Mouse (Mus musculus) stomach, embryonic 16.5 days (tissue): Measurements from ENCODE around the gene Ccdc47. TPM values are rescaled to one million over a fixed set of nuclear protein-coding genes. Genes with fewer than 3 reads are reported as not detected.
A peak's percentile ranks its signal among the peaks of the same experiment; 100 is the strongest.

Experiments used
- ATAC-seq: fragments of 200-750 bp; cut with Nextera tagmentation; 2 replicates; pipeline ENCODE4 v1.8.0; 2017; ENCODE audit warnings: moderate number of reproducible peaks, moderate TSS enrichment; ENCODE audit not compliant: insufficient read depth, low FRiP score
- H3K27ac ChIP-seq: fragments of 300-500 bp; sonication (generic); 2 replicates; pipeline ENCODE4 v1.5.1; 2014; ENCODE audit warnings: low read length
- H3K27me3 ChIP-seq: fragments of 300-500 bp; sonication (generic); 2 replicates; pipeline ENCODE4 v1.6.1; 2014; ENCODE audit warnings: low read length, control low read depth, mixed read lengths; ENCODE audit not compliant: control insufficient read depth, insufficient read depth
- H3K36me3 ChIP-seq: fragments of 300-500 bp; sonication (generic); 2 replicates; pipeline ENCODE4 v1.6.1; 2014; ENCODE audit warnings: low read length; ENCODE audit not compliant: control insufficient read depth, insufficient read depth
- H3K4me1 ChIP-seq: fragments of 300-500 bp; sonication (generic); 2 replicates; pipeline ENCODE4 v1.6.1; 2014; ENCODE audit warnings: low read length, control low read depth, mixed read lengths; ENCODE audit not compliant: control insufficient read depth, insufficient read depth
- H3K4me2 ChIP-seq: fragments of 300-500 bp; sonication (generic); 2 replicates; pipeline ENCODE4 v1.6.1; 2014; ENCODE audit warnings: low read depth, low read length, mixed read lengths
- H3K4me3 ChIP-seq: fragments of 300-500 bp; sonication (generic); replicated peaks from 2 replicates; pipeline ENCODE4 v1.5.1; 2014; ENCODE audit warnings: mild to moderate bottlenecking, low read length
- H3K9ac ChIP-seq: fragments of 300-500 bp; sonication (generic); 2 replicates; pipeline ENCODE4 v1.6.1; 2014; ENCODE audit warnings: low read length
- H3K9me3 ChIP-seq: fragments of 300-500 bp; sonication (generic); replicated peaks from 2 replicates; pipeline ENCODE4 v1.6.1; 2016; ENCODE audit warnings: low read length, control low read depth; ENCODE audit not compliant: control insufficient read depth
- WGBS: fragments of 180-500 bp; shearing (Covaris S2); extraction: QIAGEN DNeasy Blood & Tissue Kit; methylation state at CpG from one replicate; pipeline ENCODE4 v1.1.7; 2014; 5-methylcytosine and 5-hydroxymethylcytosine counted together
- polyA plus RNA-seq: library from polyadenylated mRNA; unstranded; fragments of >200 nt; fragmentation: Nextera tagmentation; extraction: Ambion mirVana; gene quantifications from 2 replicates; pipeline ENCODE4 v1.2.1, GENCODE M21; 2015

Ccdc47 gene
- polyA plus RNA-seq, 1 experiment from 2014 or later: 100 TPM

GRCm38 (mm10) chr11:106192657-106193370 is 23.3 kb downstream of the Ccdc47 start:
- WGBS: 8% methylated on average over 19 of the region's 19 CpGs
- no peak for ATAC-seq

GRCm38 (mm10) chr11:106192241-106192640 is 23.9 kb downstream of the Ccdc47 start:
- no peaks in the 10 kb centered on the region for H3K36me3 ChIP-seq
- no peaks in the 10 kb centered on the region for H3K9me3 ChIP-seq
- H3K27ac ChIP-seq: no peak overlapping the region
- ATAC-seq: no peak
- H3K4me3 ChIP-seq: peak overlapping the region; percentile 85
- WGBS: 75% methylated on average over 5 of the region's 5 CpGs
- peaks cover 5% of the 10 kb centered on the region; the same call in 1 of the 2 replicates for H3K4me1 ChIP-seq
- H3K4me2 ChIP-seq: peak overlapping the region; percentile 72
- H3K9ac ChIP-seq: no peak overlapping the region
- H3K27me3 ChIP-seq: no peaks in the 10 kb centered on the region

More at GRCm38 (mm10) chr11:106192657-106193370, 23.3 kb downstream of the Ccdc47 start:
- no peaks in the 10 kb centered on the region for H3K9me3 ChIP-seq
- peak overlapping the region; percentile 85 for H3K4me3 ChIP-seq
- peaks cover 5% of the 10 kb centered on the region; the same call in 1 of the 2 replicates for H3K36me3 ChIP-seq
- peak overlapping the region; percentile 87 for H3K9ac ChIP-seq
- peaks cover 5% of the 10 kb centered on the region; the same call in 1 of the 2 replicates for H3K4me1 ChIP-seq
- H3K27ac ChIP-seq: peak overlapping the region; percentile 91
- H3K27me3 ChIP-seq: no peaks in the 10 kb centered on the region
- H3K4me2 ChIP-seq: peak overlapping the region; percentile 72

- H3K4me1 ChIP-seq: peaks cover 5% of the 10 kb centered on the region; the same call in 1 of the 2 replicates
- WGBS: 98% methylated on average over 3 of the region's 3 CpGs
- H3K9ac ChIP-seq: no peak overlapping the region
- no peak overlapping the region for H3K4me3 ChIP-seq
- ATAC-seq: no peak
- no peak overlapping the region for H3K27ac ChIP-seq
- no peak overlapping the region for H3K4me2 ChIP-seq
- no peaks in the 10 kb centered on the region for H3K27me3 ChIP-seq
- H3K9me3 ChIP-seq: no peaks in the 10 kb centered on the region
- no peaks in the 10 kb centered on the region for H3K36me3 ChIP-seq
Measured at GRCm38 (mm10) chr11:106191716-106192115, 24.4 kb downstream of the Ccdc47 start.

GRCm38 (mm10) chr11:106187326-106187725 is 28.8 kb downstream of the Ccdc47 start:
- Histone ChIP-seq H3K4me2 (no peak overlapping the region), H3K9me3 (no peaks in the 10 kb centered on the region), H3K36me3 (no peaks in the 10 kb centered on the region), H3K27me3 (no peaks in the 10 kb centered on the region), H3K4me1 (0 out of 2 replicates have a peak, but pooled peaks cover under 1% of the 10 kb centered on the region), H3K27ac (no peak overlapping the region), H3K4me3 (no peak overlapping the region), H3K9ac (no peak overlapping the region)
- no peak for ATAC-seq
- WGBS: 95% methylated on average over 4 of the region's 4 CpGs

- Histone ChIP-seq H3K36me3 (no peaks in the 10 kb centered on the region), H3K4me2 (no peak overlapping the region), H3K9ac (no peak overlapping the region), H3K27ac (no peak overlapping the region), H3K9me3 (no peaks in the 10 kb centered on the region), H3K4me1 (no peaks in the 10 kb centered on the region; the same call in 1 of the 2 replicates), H3K27me3 (no peaks in the 10 kb centered on the region), H3K4me3 (no peak overlapping the region)
- no peak for ATAC-seq
- 84% methylated on average over 2 of the region's 2 CpGs for WGBS
Measured at GRCm38 (mm10) chr11:106180449-106180801, 35.7 kb downstream of the Ccdc47 start.

GRCm38 (mm10) chr11:106179711-106180448 is 36.3 kb downstream of the Ccdc47 start:
- Histone ChIP-seq H3K36me3 (no peaks in the 10 kb centered on the region), H3K4me3 (no peak overlapping the region), H3K27ac (no peak overlapping the region), H3K4me1 (no peaks in the 10 kb centered on the region; the same call in 1 of the 2 replicates), H3K4me2 (no peak overlapping the region), H3K27me3 (no peaks in the 10 kb centered on the region), H3K9me3 (no peaks in the 10 kb centered on the region), H3K9ac (no peak overlapping the region)
- ATAC-seq: no peak
- 64% methylated on average over 7 of the region's 7 CpGs for WGBS

GRCm38 (mm10) chr11:106178036-106178782 is 37.9 kb downstream of the Ccdc47 start:
- Histone ChIP-seq H3K4me3 (no peak overlapping the region), H3K27me3 (no peaks in the 10 kb centered on the region), H3K4me1 (no peaks in the 10 kb centered on the region; the same call in 1 of the 2 replicates), H3K4me2 (no peak overlapping the region), H3K36me3 (no peaks in the 10 kb centered on the region), H3K9ac (no peak overlapping the region), H3K27ac (no peak overlapping the region), H3K9me3 (no peaks in the 10 kb centered on the region)
- ATAC-seq: no peak
- WGBS: 66% methylated on average over 5 of the region's 5 CpGs

- WGBS: 51% methylated on average over 5 of the region's 5 CpGs
- no peaks in the 10 kb centered on the region for H3K36me3 ChIP-seq
- H3K27ac ChIP-seq: no peak overlapping the region
- H3K9me3 ChIP-seq: no peaks in the 10 kb centered on the region
- H3K4me1 ChIP-seq: no peaks in the 10 kb centered on the region; the same call in 1 of the 2 replicates
- H3K27me3 ChIP-seq: no peaks in the 10 kb centered on the region
- H3K9ac ChIP-seq: no peak overlapping the region
- ATAC-seq: no peak
- no peak overlapping the region for H3K4me2 ChIP-seq
- H3K4me3 ChIP-seq: no peak overlapping the region
Measured at GRCm38 (mm10) chr11:106176372-106176771, 39.8 kb downstream of the Ccdc47 start.
